Mouse (Mus musculus) neural tube, embryonic 11.5 days (tissue): Measurements from ENCODE around the gene Gm20388. TPM values are rescaled to one million over a fixed set of nuclear protein-coding genes. Genes with fewer than 3 reads are reported as not detected.
A peak's percentile ranks its signal among the peaks of the same experiment; 100 is the strongest.

Experiments used
- ATAC-seq: fragments of 200-750 bp; cut with Nextera tagmentation; 2 replicates; pipeline ENCODE4 v1.8.0; 2017; ENCODE audit warnings: moderate number of reproducible peaks, mild to moderate bottlenecking, moderate TSS enrichment, moderate library complexity; ENCODE audit not compliant: insufficient read depth, low FRiP score, low TSS enrichment
- DNase-seq: peaks from one replicate; pipeline ENCODE4 v3.0.0-alpha.2; 2015; ENCODE audit warnings: low spot score
- H3K27ac ChIP-seq: fragments of 300-500 bp; sonication (generic); 2 replicates; pipeline ENCODE4 v1.5.1; 2014; ENCODE audit warnings: low read depth, mild to moderate bottlenecking, low read length
- H3K27me3 ChIP-seq: fragments of 300-500 bp; sonication (generic); 2 replicates; pipeline ENCODE4 v1.6.1; 2014; ENCODE audit warnings: mild to moderate bottlenecking, low read length, mixed read lengths; ENCODE audit not compliant: control insufficient read depth, insufficient read depth
- H3K36me3 ChIP-seq: fragments of 300-500 bp; sonication (generic); 2 replicates; pipeline ENCODE4 v1.6.1; 2014; ENCODE audit warnings: mild to moderate bottlenecking, low read length, moderate library complexity, mixed read lengths; ENCODE audit not compliant: control insufficient read depth, insufficient read depth
- H3K4me1 ChIP-seq: fragments of 300-500 bp; sonication (generic); 2 replicates; pipeline ENCODE4 v1.6.1; 2014; ENCODE audit warnings: low read length, mixed read lengths; ENCODE audit not compliant: control insufficient read depth, insufficient read depth
- H3K4me2 ChIP-seq: fragments of 300-500 bp; sonication (generic); 2 replicates; pipeline ENCODE4 v1.6.1; 2014; ENCODE audit warnings: low read depth, mild to moderate bottlenecking, moderate library complexity
- H3K4me3 ChIP-seq: fragments of 300-500 bp; sonication (generic); 2 replicates; pipeline ENCODE4 v1.5.1; 2014; ENCODE audit warnings: low read depth, low read length
- H3K9ac ChIP-seq: fragments of 300-500 bp; sonication (generic); 2 replicates; pipeline ENCODE4 v1.6.1; 2014; ENCODE audit warnings: mild to moderate bottlenecking, low read length
- H3K9me3 ChIP-seq: fragments of 300-500 bp; sonication (generic); 2 replicates; pipeline ENCODE4 v1.6.1; 2016; ENCODE audit warnings: low read length; ENCODE audit not compliant: control insufficient read depth
- WGBS: fragments of 180-500 bp; shearing (Covaris S2); extraction: QIAGEN DNeasy Blood & Tissue Kit; methylation state at CpG from one replicate; pipeline ENCODE4 v1.1.7; 2014; 5-methylcytosine and 5-hydroxymethylcytosine counted together
- polyA plus RNA-seq: library from polyadenylated mRNA; unstranded; fragments of >200 nt; fragmentation: Nextera tagmentation; extraction: Ambion mirVana; gene quantifications from 2 replicates; pipeline ENCODE4 v1.2.1, GENCODE M21; 2014

Gm20388 gene
- polyA plus RNA-seq, 1 experiment from 2014 or later: not detected

GRCm38 (mm10) chr8:124250785-124251184, 4340.1 kb downstream of the Gm20388 start:
- H3K4me3 ChIP-seq: no peak overlapping the region
- H3K9me3 ChIP-seq: no peaks in the 10 kb centered on the region
- peaks cover 3% of the 10 kb centered on the region; the same call in 1 of the 2 replicates for H3K36me3 ChIP-seq
- H3K27me3 ChIP-seq: no peaks in the 10 kb centered on the region
- peaks cover 12% of the 10 kb centered on the region; the same call in 1 of the 2 replicates for H3K4me1 ChIP-seq
- ATAC-seq (no peak), DNase-seq (no peak)
- no peak overlapping the region for H3K9ac ChIP-seq
- 11% methylated on average over 4 of the region's 4 CpGs for WGBS
- H3K4me2 ChIP-seq: no peak overlapping the region
- peak overlapping the region; percentile 1; the same call in 1 of the 2 replicates for H3K27ac ChIP-seq

- H3K4me1 ChIP-seq: peaks cover 17% of the 10 kb centered on the region
- no peak overlapping the region for H3K27ac ChIP-seq
- no peaks in the 10 kb centered on the region for H3K36me3 ChIP-seq
- H3K9me3 ChIP-seq: no peaks in the 10 kb centered on the region
- no peak overlapping the region for H3K4me3 ChIP-seq
- DNase-seq (no peak), ATAC-seq (no peak)
- H3K4me2 ChIP-seq: no peak overlapping the region
- H3K27me3 ChIP-seq: no peaks in the 10 kb centered on the region
- H3K9ac ChIP-seq: no peak overlapping the region
- WGBS: 90% methylated on average over 5 of the region's 5 CpGs
These were observed 4341.9 kb downstream of the Gm20388 start for GRCm38 (mm10) chr8:124252533-124252950.

- 88% methylated on average over 6 of the region's 6 CpGs for WGBS
These were observed 4343.3 kb downstream of the Gm20388 start for GRCm38 (mm10) chr8:124253939-124254338.

GRCm38 (mm10) chr8:124256841-124257240, 4346.2 kb downstream of the Gm20388 start:
- Histone ChIP-seq H3K9me3 (no peaks in the 10 kb centered on the region), H3K27ac (no peak overlapping the region), H3K27me3 (no peaks in the 10 kb centered on the region), H3K4me2 (no peak overlapping the region), H3K4me1 (peaks cover 12% of the 10 kb centered on the region), H3K36me3 (no peaks in the 10 kb centered on the region), H3K4me3 (no peak overlapping the region), H3K9ac (no peak overlapping the region)
- ATAC-seq: no peak
- 89% methylated on average over 9 of the region's 9 CpGs for WGBS
- no peak for DNase-seq

More at GRCm38 (mm10) chr8:124253939-124254338, 4343.3 kb downstream of the Gm20388 start:
- Histone ChIP-seq H3K4me1 (peaks cover 17% of the 10 kb centered on the region), H3K27ac (no peak overlapping the region), H3K36me3 (no peaks in the 10 kb centered on the region), H3K9ac (no peak overlapping the region), H3K27me3 (no peaks in the 10 kb centered on the region), H3K4me2 (no peak overlapping the region), H3K4me3 (no peak overlapping the region), H3K9me3 (no peaks in the 10 kb centered on the region)
- DNase-seq (no peak), ATAC-seq (no peak)

GRCm38 (mm10) chr8:124257363-124257762, 4346.7 kb downstream of the Gm20388 start:
- no peak for DNase-seq
- peaks cover 12% of the 10 kb centered on the region for H3K4me1 ChIP-seq
- no peak overlapping the region for H3K4me2 ChIP-seq
- no peaks in the 10 kb centered on the region for H3K36me3 ChIP-seq
- WGBS: 78% methylated on average over 10 of the region's 10 CpGs
- no peaks in the 10 kb centered on the region for H3K9me3 ChIP-seq
- H3K27me3 ChIP-seq: no peaks in the 10 kb centered on the region
- H3K27ac ChIP-seq: no peak overlapping the region
- no peak overlapping the region for H3K4me3 ChIP-seq
- no peak for ATAC-seq
- no peak overlapping the region for H3K9ac ChIP-seq

GRCm38 (mm10) chr8:124259146-124259545, 4348.5 kb downstream of the Gm20388 start:
- Histone ChIP-seq H3K4me3 (no peak overlapping the region), H3K4me1 (peaks cover 15% of the 10 kb centered on the region), H3K9me3 (no peaks in the 10 kb centered on the region), H3K9ac (no peak overlapping the region), H3K4me2 (no peak overlapping the region), H3K36me3 (no peaks in the 10 kb centered on the region), H3K27me3 (no peaks in the 10 kb centered on the region), H3K27ac (no peak overlapping the region)
- no peak for ATAC-seq
- WGBS: 87% methylated on average over 4 of the region's 4 CpGs
- no peak for DNase-seq

GRCm38 (mm10) chr8:124259925-124260324, 4349.3 kb downstream of the Gm20388 start:
- H3K4me2 ChIP-seq: no peak overlapping the region
- H3K9me3 ChIP-seq: no peaks in the 10 kb centered on the region
- ATAC-seq: no peak
- peaks cover 15% of the 10 kb centered on the region for H3K4me1 ChIP-seq
- H3K4me3 ChIP-seq: no peak overlapping the region
- WGBS: 75% methylated on average over 6 of the region's 7 CpGs
- H3K27ac ChIP-seq: no peak overlapping the region
- no peak for DNase-seq
- no peaks in the 10 kb centered on the region for H3K27me3 ChIP-seq
- no peak overlapping the region for H3K9ac ChIP-seq
- no peaks in the 10 kb centered on the region for H3K36me3 ChIP-seq

GRCm38 (mm10) chr8:124260371-124260770, 4349.7 kb downstream of the Gm20388 start:
- 66% methylated on average over 12 of the region's 12 CpGs for WGBS
- H3K9me3 ChIP-seq: no peaks in the 10 kb centered on the region
- no peak overlapping the region for H3K27ac ChIP-seq
- H3K4me2 ChIP-seq: no peak overlapping the region
- ATAC-seq: no peak
- no peaks in the 10 kb centered on the region for H3K36me3 ChIP-seq
- H3K4me3 ChIP-seq: no peak overlapping the region
- H3K9ac ChIP-seq: no peak overlapping the region
- no peak for DNase-seq
- H3K27me3 ChIP-seq: no peaks in the 10 kb centered on the region
- H3K4me1 ChIP-seq: peaks cover 15% of the 10 kb centered on the region

- no peak for ATAC-seq
- DNase-seq: no peak
- no peaks in the 10 kb centered on the region for H3K9me3 ChIP-seq
- no peak overlapping the region for H3K4me3 ChIP-seq
- H3K9ac ChIP-seq: no peak overlapping the region
- no peak overlapping the region for H3K4me2 ChIP-seq
- no peaks in the 10 kb centered on the region for H3K27me3 ChIP-seq
- H3K4me1 ChIP-seq: peaks cover 11% of the 10 kb centered on the region
- peak overlapping the region; percentile 27; the same call in 1 of the 2 replicates for H3K27ac ChIP-seq
- 65% methylated on average over 9 of the region's 9 CpGs for WGBS
- H3K36me3 ChIP-seq: no peaks in the 10 kb centered on the region
These were observed 4352.4 kb downstream of the Gm20388 start for GRCm38 (mm10) chr8:124263058-124263457.
